Mouse (Mus musculus) heart, embryonic 14.5 days (tissue): Measurements from ENCODE around the gene Vill. TPM values are rescaled to one million over a fixed set of nuclear protein-coding genes. Genes with fewer than 3 reads are reported as not detected.
A peak's percentile ranks its signal among the peaks of the same experiment; 100 is the strongest.

ENCODE experiments used
- ATAC-seq: fragments of 200-750 bp; cut with Nextera tagmentation; 2 replicates; pipeline ENCODE4 v1.8.0; 2017; ENCODE audit warnings: low read depth, moderate TSS enrichment; ENCODE audit not compliant: insufficient number of reproducible peaks, insufficient read depth, low FRiP score
- H3K27ac ChIP-seq, 2 experiments: fragments of 200-500 bp in 1 of 2; fragments of 300-500 bp in 1 of 2; sonication (generic) in 1 of 2; replicated peaks in 1 of 2; 2 replicates each; pipeline ENCODE4 v1.5.1; 2012 to 2014; ENCODE audit warnings: low read depth in 2 of 2, low read length in 2 of 2, control low read depth in 1 of 2, mild to moderate bottlenecking in 1 of 2, mixed read lengths in 1 of 2; ENCODE audit not compliant: control insufficient read depth in 1 of 2, insufficient read depth in 1 of 2
- H3K27me3 ChIP-seq: fragments of 300-500 bp; sonication (generic); 2 replicates; pipeline ENCODE4 v1.6.1; 2014; ENCODE audit warnings: mild to moderate bottlenecking, low read length, control low read depth; ENCODE audit not compliant: control insufficient read depth, insufficient read depth
- H3K36me3 ChIP-seq: fragments of 300-500 bp; sonication (generic); 2 replicates; pipeline ENCODE4 v1.6.1; 2014; ENCODE audit warnings: mild to moderate bottlenecking, control low read depth, low read length, mixed read lengths; ENCODE audit not compliant: control insufficient read depth, insufficient read depth
- H3K4me1 ChIP-seq, 2 experiments: fragments of 200-500 bp in 1 of 2; fragments of 300-500 bp in 1 of 2; sonication (generic) in 1 of 2; 2 replicates each; pipeline ENCODE4 v1.6.1; 2012 to 2014; ENCODE audit warnings: low read length in 2 of 2, control low read depth in 1 of 2, mixed read lengths in 1 of 2; ENCODE audit not compliant: control insufficient read depth in 2 of 2, insufficient read depth in 2 of 2
- H3K4me2 ChIP-seq: fragments of 300-500 bp; sonication (generic); 2 replicates; pipeline ENCODE4 v1.6.1; 2014; ENCODE audit warnings: mild to moderate bottlenecking, low read length
- H3K4me3 ChIP-seq, 2 experiments: fragments of 200-500 bp in 1 of 2; fragments of 300-500 bp in 1 of 2; sonication (generic) in 1 of 2; 2 replicates each; pipeline ENCODE4 v1.5.1; 2012 to 2014; ENCODE audit warnings: low read length in 2 of 2, mild to moderate bottlenecking in 2 of 2, control low read depth in 1 of 2, low read depth in 1 of 2, moderate library complexity in 1 of 2; ENCODE audit not compliant: control insufficient read depth in 1 of 2, insufficient read depth in 1 of 2
- H3K9ac ChIP-seq: fragments of 300-500 bp; sonication (generic); 2 replicates; pipeline ENCODE4 v1.6.1; 2014; ENCODE audit warnings: mild to moderate bottlenecking, low read length
- H3K9me3 ChIP-seq: fragments of 300-500 bp; sonication (generic); 2 replicates; pipeline ENCODE4 v1.6.1; 2016; ENCODE audit warnings: low read length, control low read depth; ENCODE audit not compliant: control insufficient read depth
- WGBS: fragments of 180-500 bp; shearing (Covaris S2); extraction: QIAGEN DNeasy Blood & Tissue Kit; methylation state at CpG from one replicate; pipeline ENCODE4 v1.1.7; 2014; 5-methylcytosine and 5-hydroxymethylcytosine counted together
- polyA plus RNA-seq: library from polyadenylated mRNA; unstranded; fragments of >200 nt; fragmentation: Nextera tagmentation; extraction: Ambion mirVana; gene quantifications from 2 replicates; pipeline ENCODE4 v1.2.1, GENCODE M21; 2014

Gene Vill
- polyA plus RNA-seq, 1 experiment from 2014 or later = 10.7 TPM

DNA sequence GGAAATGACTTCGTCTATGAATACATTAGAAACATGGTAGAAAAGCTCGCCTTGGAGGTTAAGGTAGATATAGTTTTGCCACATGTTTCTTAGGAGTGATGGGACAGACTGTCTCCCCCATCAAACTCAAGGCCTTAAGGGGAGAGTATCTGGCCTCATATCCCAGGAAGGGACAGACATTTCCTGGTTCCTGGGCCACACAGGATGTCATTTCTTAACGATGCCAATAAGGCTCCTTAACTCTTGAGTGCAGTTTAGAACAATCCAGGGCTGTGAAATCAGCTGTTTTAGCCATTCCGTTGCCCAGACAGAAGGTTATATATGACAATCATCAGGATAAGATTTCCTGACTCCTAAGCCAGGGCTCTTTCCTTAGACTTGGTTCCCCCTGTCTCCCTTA, 21.5 kb upstream of the Vill start:
- ATAC-seq = no peak
- Histone ChIP-seq H3K4me1 (peaks cover 9 to 11% of the 10 kb centered on the region in 2 experiments; a peak in 3 of 4 replicates), H3K27ac (no peak overlapping the region), H3K36me3 (peaks cover 37% of the 10 kb centered on the region), H3K4me3 (no peak overlapping the region), H3K4me2 (no peak overlapping the region), H3K9me3 (no peaks in the 10 kb centered on the region), H3K27me3 (no peaks in the 10 kb centered on the region), H3K9ac (no peak overlapping the region)
- 79% methylated on average over 4 of the region's 4 CpGs for WGBS

DNA sequence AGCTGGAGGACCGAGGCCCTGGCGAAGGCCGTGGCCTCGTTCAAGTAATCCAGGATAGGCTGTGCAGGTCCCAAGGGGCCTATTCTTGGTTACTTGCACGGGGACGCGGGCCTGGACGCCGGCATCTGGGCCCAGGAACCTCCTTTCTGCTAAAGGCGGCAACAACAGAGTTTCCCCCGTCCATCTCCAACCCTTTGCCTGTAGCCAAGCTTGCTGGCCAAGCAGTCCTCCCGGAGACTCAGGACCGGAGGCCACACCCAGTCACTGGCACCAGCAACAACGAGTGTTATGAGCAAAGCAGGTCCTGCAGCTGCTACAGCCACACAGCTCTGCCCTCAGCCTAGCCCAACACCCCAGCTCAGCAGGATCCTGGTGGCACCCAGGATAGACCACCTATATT, 20.8 kb upstream of the Vill start:
- peak overlapping the region in 1 of 2 experiments; percentile 25; a peak in 1 of 4 replicates for H3K27ac ChIP-seq
- no peak overlapping the region for H3K4me3 ChIP-seq
- peaks cover 14 to 17% of the 10 kb centered on the region in 2 experiments; a peak in 3 of 4 replicates for H3K4me1 ChIP-seq
- no peaks in the 10 kb centered on the region for H3K27me3 ChIP-seq
- H3K9ac ChIP-seq = no peak overlapping the region
- H3K36me3 ChIP-seq = peaks cover 37% of the 10 kb centered on the region
- no peaks in the 10 kb centered on the region for H3K9me3 ChIP-seq
- H3K4me2 ChIP-seq = no peak overlapping the region
- no peak for ATAC-seq
- 72% methylated on average over 14 of the region's 14 CpGs for WGBS

DNA sequence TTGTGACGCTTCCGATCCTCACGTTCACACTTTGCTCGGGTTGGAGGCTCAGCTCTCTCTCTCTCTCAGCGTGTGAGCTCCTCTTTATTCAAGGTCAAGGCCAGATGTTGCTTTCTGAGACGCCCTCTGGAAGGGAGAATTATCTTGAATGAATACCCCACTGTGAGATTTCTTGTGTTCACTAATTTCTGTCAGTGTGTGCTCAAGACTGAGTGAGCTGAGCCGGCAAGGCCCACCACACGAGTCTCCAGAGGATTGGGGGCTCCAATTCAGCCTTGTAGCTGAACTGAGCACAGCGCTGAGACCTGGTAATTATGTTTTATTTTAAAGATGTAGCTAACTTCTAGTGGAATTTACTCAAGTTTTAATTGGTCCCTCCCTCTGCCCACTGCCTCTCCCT, 20.0 kb upstream of the Vill start:
- peaks cover 36% of the 10 kb centered on the region for H3K36me3 ChIP-seq
- 60% methylated on average over 9 of the region's 9 CpGs for WGBS
- H3K4me2 ChIP-seq = no peak overlapping the region
- H3K4me1 ChIP-seq = peaks cover 16 to 18% of the 10 kb centered on the region in 2 experiments; a peak in 3 of 4 replicates
- no peak for ATAC-seq
- H3K27me3 ChIP-seq = no peaks in the 10 kb centered on the region
- H3K9ac ChIP-seq = no peak overlapping the region
- H3K27ac ChIP-seq = 0 out of 4 replicates have a peak overlapping the region, but pooled peaks of 1 of the 2 experiments have one; percentile 30
- H3K4me3 ChIP-seq = no peak overlapping the region
- no peaks in the 10 kb centered on the region for H3K9me3 ChIP-seq

DNA sequence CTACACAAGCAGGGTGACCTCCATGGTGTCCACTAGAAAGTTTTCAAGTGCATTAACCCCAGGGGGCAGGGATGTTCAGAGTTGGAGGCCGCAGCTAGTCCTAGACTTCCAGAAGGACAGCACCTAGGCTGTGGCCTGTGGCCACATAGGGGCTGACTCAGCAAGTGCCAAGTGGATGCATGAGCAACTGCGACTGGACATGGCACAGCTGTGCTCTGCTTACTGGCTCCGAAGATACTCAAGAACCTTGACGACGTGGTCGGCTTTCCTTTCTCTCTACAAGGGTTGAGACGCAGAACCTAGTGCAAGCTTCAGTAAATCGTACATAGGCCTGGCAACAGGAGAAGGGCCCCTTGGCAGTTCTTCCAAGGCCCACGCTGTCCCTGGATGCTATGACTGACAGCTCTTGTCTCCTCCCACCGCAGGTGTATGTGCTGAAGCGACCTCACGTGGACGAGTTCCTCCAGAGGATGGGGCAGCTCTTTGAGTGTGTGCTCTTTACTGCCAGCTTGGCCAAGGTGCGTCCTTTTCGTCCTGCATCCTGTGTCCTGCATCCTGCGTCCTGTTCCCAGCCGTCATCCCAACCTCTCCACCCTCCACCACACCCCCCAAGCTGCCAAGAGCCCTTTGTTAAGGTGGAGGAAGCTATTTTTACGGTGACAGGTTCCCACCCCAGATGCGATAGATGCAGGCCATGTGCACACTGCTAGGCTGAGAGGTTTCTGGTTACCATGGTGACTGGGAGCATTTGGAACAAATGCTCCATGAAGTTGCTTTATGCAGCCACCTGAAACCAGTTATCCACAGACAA, 19.3 kb upstream of the Vill start:
- ATAC-seq = no peak
- WGBS = 84% methylated on average over 19 of the region's 19 CpGs
- H3K36me3 ChIP-seq = peaks cover 40% of the 10 kb centered on the region

DNA sequence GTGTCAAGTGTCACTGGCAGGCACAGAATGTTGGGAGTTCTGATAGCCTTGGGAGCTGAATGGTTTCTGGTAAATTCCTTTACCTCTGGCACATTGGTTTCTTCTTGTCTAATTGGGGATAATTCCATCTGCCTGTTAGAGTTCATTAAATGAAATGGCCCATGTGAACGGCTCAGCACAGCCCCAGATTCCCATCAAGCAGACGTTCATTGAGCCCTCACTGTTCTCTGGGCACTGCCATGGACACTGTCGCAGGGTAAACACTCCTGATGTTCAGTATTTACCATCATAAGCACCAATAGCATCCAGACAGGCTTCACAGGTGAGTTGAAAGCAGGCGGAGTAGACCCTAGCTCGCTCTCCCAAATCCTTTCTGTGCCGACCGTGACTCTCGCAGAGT, 18.5 kb upstream of the Vill start:
- Histone ChIP-seq H3K27me3 (no peaks in the 10 kb centered on the region), H3K27ac (no peak overlapping the region), H3K36me3 (peaks cover 44% of the 10 kb centered on the region), H3K4me2 (no peak overlapping the region), H3K4me3 (no peak overlapping the region), H3K9me3 (no peaks in the 10 kb centered on the region), H3K4me1 (peaks cover 16 to 18% of the 10 kb centered on the region in 2 experiments; a peak in 3 of 4 replicates), H3K9ac (no peak overlapping the region)
- ATAC-seq = no peak
- WGBS = 88% methylated on average over 8 of the region's 8 CpGs

More for the DNA sequence above, 19.3 kb upstream of the Vill start:
- H3K4me1 ChIP-seq = peaks cover 16 to 18% of the 10 kb centered on the region in 2 experiments; a peak in 3 of 4 replicates
- H3K9me3 ChIP-seq = no peaks in the 10 kb centered on the region
- no peak overlapping the region for H3K4me3 ChIP-seq
- no peak overlapping the region for H3K27ac ChIP-seq
- no peak overlapping the region for H3K4me2 ChIP-seq
- no peaks in the 10 kb centered on the region for H3K27me3 ChIP-seq
- H3K9ac ChIP-seq = no peak overlapping the region

DNA sequence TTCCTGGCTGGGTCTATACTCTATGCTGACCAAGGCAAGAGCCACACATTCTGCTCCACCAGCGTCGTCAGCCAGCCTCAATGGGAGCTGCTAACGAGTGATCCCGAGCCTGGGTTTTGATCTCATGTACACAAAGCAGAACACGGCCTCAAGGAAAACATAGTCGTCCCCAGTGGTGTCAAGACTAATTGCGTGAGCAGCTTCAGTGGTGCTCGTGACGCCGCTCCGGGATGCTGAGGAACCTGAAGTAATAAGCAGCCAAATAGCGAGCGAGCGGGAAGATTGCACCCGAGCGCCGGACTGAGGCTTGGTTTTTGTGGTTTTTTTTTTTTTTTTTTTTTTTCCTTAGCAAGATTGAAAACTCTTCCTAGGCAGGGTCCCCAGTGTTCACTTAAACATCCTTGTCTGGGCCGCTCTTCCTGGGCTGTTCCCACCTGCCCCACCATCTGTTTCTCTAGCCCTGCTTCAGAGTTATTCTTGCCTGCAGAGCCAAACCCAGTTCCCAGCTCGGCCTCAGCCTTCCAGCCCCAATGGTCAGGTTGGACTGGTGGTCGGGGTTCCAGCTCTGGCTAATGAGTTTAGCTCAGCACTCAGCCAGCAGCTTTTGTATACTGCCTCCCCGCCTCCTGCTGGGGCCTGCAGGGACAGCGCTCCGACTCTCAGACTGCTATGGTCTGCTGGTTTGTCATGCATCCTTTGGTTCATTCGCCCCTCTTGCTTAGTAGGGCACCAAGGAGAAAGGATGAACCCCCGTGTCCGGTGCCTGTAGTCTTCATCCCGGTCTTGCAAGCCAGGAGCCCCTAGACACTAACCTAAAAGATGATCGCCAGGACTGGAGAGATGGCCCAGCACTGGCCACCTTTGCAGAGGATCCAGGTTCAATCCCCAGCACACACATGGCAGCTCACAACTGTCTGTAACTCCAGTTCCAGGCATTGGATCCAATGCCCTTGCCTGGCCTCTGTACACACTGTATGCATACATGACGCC, 17.6 kb upstream of the Vill start:
- WGBS = 87% methylated on average over 29 of the region's 29 CpGs
- H3K36me3 ChIP-seq = peaks cover 46% of the 10 kb centered on the region

DNA sequence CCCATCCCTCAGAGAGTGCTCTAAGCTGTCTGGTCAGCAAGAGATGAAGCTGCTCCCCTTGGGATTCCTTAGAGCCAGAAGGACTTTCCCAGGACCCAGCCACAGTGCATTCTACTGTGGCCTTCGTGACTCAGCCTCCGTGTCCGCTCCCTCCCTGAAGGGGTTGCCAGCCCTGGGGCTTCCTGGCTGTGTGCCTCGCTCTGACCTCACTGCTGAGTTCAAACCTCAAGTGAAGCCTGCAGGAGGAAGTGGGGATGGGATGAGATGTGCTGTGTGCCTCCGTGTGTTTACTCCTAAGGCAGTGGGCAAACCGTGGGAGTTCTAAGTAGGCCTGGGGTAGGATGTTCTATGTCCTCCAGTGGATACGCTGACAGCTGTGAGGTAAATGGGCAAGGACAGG, 16.7 kb upstream of the Vill start:
- Histone ChIP-seq H3K27ac (no peak overlapping the region), H3K9ac (no peak overlapping the region), H3K36me3 (peaks cover 46% of the 10 kb centered on the region), H3K27me3 (no peaks in the 10 kb centered on the region), H3K4me1 (peaks cover 16 to 18% of the 10 kb centered on the region in 2 experiments; a peak in 3 of 4 replicates), H3K4me3 (no peak overlapping the region), H3K4me2 (no peak overlapping the region), H3K9me3 (no peaks in the 10 kb centered on the region)
- no peak for ATAC-seq
- WGBS = 46% methylated on average over 7 of the region's 7 CpGs

More for the DNA sequence above, 17.6 kb upstream of the Vill start:
- Histone ChIP-seq H3K4me2 (no peak overlapping the region), H3K27me3 (no peaks in the 10 kb centered on the region), H3K4me3 (no peak overlapping the region), H3K27ac (no peak overlapping the region), H3K9me3 (no peaks in the 10 kb centered on the region), H3K9ac (no peak overlapping the region), H3K4me1 (peaks cover 16 to 18% of the 10 kb centered on the region in 2 experiments; a peak in 3 of 4 replicates)
- ATAC-seq = no peak
